Mouse (Mus musculus): ENCODE measurements around the gene Hspa1a. TPM values are rescaled to one million over a fixed set of nuclear protein-coding genes. Genes with fewer than 3 reads are reported as not detected.

The Hspa1a gene
- polyA plus RNA-seq, 1 experiment, result 1.9 TPM

- no peak overlapping the region for H3K4me3 ChIP-seq (ENCODE audit: low read depth, low read length)
- H3K27me3 ChIP-seq (ENCODE audit: control insufficient read depth, insufficient read depth, low read length, poor library complexity, severe bottlenecking), result no peaks in the 10 kb centered on the region
- H3K9me3 ChIP-seq (replicated peaks; ENCODE audit: control insufficient read depth, insufficient read depth, low read length, poor library complexity, severe bottlenecking), result no peaks in the 10 kb centered on the region
- H3K27ac ChIP-seq (ENCODE audit: insufficient read depth, low read length), result no peak overlapping the region
- TF ChIP-seq CTCF (IDR thresholded peaks at IDR 0.05; ENCODE audit: low read depth, low read length) (no peak), POLR2A (IDR thresholded peaks at IDR 0.05; ENCODE audit: insufficient read depth, low read length) (no peak), EP300 (IDR thresholded peaks at IDR 0.05; ENCODE audit: insufficient read depth, low read depth, low read length) (no peak)
- no peaks in the 10 kb centered on the region for H3K36me3 ChIP-seq (ENCODE audit: control insufficient read depth, insufficient read depth, low read length, poor library complexity, severe bottlenecking)
- H3K9ac ChIP-seq (ENCODE audit: low read depth, poor library complexity, severe bottlenecking), result no peak overlapping the region
- peaks cover 2% of the 10 kb centered on the region for H3K4me1 ChIP-seq (ENCODE audit: control insufficient read depth, insufficient read depth, low read length)
Measured at GRCm38 (mm10) chr17:34934830-34935229, 37.1 kb downstream of the Hspa1a start.

GRCm38 (mm10) chr17:34934031-34934430, 37.9 kb downstream of the Hspa1a start:
- Histone ChIP-seq H3K27me3 (ENCODE audit: control insufficient read depth, insufficient read depth, low read length, poor library complexity, severe bottlenecking) (no peaks in the 10 kb centered on the region), H3K9me3 (replicated peaks; ENCODE audit: control insufficient read depth, insufficient read depth, low read length, poor library complexity, severe bottlenecking) (no peaks in the 10 kb centered on the region), H3K4me3 (ENCODE audit: low read depth, low read length) (peak overlapping the region; percentile 8; the same call in 1 of the 2 replicates), H3K4me1 (ENCODE audit: control insufficient read depth, insufficient read depth, low read length) (peaks cover 2% of the 10 kb centered on the region), H3K36me3 (ENCODE audit: control insufficient read depth, insufficient read depth, low read length, poor library complexity, severe bottlenecking) (no peaks in the 10 kb centered on the region), H3K9ac (ENCODE audit: low read depth, poor library complexity, severe bottlenecking) (peak overlapping the region; percentile 20; the same call in 1 of the 2 replicates), H3K27ac (ENCODE audit: insufficient read depth, low read length) (no peak overlapping the region)
- TF ChIP-seq CTCF (IDR thresholded peaks at IDR 0.05; ENCODE audit: low read depth, low read length) (no peak), POLR2A (IDR thresholded peaks at IDR 0.05; ENCODE audit: insufficient read depth, low read length) (no peak)

GRCm38 (mm10) chr17:34932287-34932686, 39.7 kb downstream of the Hspa1a start:
- TF ChIP-seq CTCF (IDR thresholded peaks at IDR 0.05; ENCODE audit: low read depth, low read length) (no peak), EP300 (IDR thresholded peaks at IDR 0.05; ENCODE audit: insufficient read depth, low read depth, low read length) (no peak), POLR2A (IDR thresholded peaks at IDR 0.05; ENCODE audit: insufficient read depth, low read length) (no peak)
- Histone ChIP-seq H3K4me3 (ENCODE audit: low read depth, low read length) (peak overlapping the region; percentile 92), H3K27me3 (ENCODE audit: control insufficient read depth, insufficient read depth, low read length, poor library complexity, severe bottlenecking) (no peaks in the 10 kb centered on the region), H3K27ac (ENCODE audit: insufficient read depth, low read length) (no peak overlapping the region), H3K36me3 (ENCODE audit: control insufficient read depth, insufficient read depth, low read length, poor library complexity, severe bottlenecking) (no peaks in the 10 kb centered on the region), H3K9ac (ENCODE audit: low read depth, poor library complexity, severe bottlenecking) (peak overlapping the region; percentile 60; the same call in 1 of the 2 replicates), H3K9me3 (replicated peaks; ENCODE audit: control insufficient read depth, insufficient read depth, low read length, poor library complexity, severe bottlenecking) (no peaks in the 10 kb centered on the region), H3K4me1 (ENCODE audit: control insufficient read depth, insufficient read depth, low read length) (peaks cover 2% of the 10 kb centered on the region)

GRCm38 (mm10) chr17:34931735-34932098, 40.2 kb downstream of the Hspa1a start:
- no peaks in the 10 kb centered on the region for H3K36me3 ChIP-seq (ENCODE audit: control insufficient read depth, insufficient read depth, low read length, poor library complexity, severe bottlenecking)
- peak overlapping the region; percentile 92 for H3K4me3 ChIP-seq (ENCODE audit: low read depth, low read length)
- H3K27ac ChIP-seq (ENCODE audit: insufficient read depth, low read length), result no peak overlapping the region
- TF ChIP-seq POLR2A (IDR thresholded peaks at IDR 0.05; ENCODE audit: insufficient read depth, low read length) (no peak), EP300 (IDR thresholded peaks at IDR 0.05; ENCODE audit: insufficient read depth, low read depth, low read length) (no peak), CTCF (IDR thresholded peaks at IDR 0.05; ENCODE audit: low read depth, low read length) (no peak)
- peaks cover 2% of the 10 kb centered on the region for H3K4me1 ChIP-seq (ENCODE audit: control insufficient read depth, insufficient read depth, low read length)
- H3K27me3 ChIP-seq (ENCODE audit: control insufficient read depth, insufficient read depth, low read length, poor library complexity, severe bottlenecking), result no peaks in the 10 kb centered on the region
- H3K9ac ChIP-seq (ENCODE audit: low read depth, poor library complexity, severe bottlenecking), result peak overlapping the region; percentile 60
- no peaks in the 10 kb centered on the region for H3K9me3 ChIP-seq (replicated peaks; ENCODE audit: control insufficient read depth, insufficient read depth, low read length, poor library complexity, severe bottlenecking)

GRCm38 (mm10) chr17:34931061-34931734, 40.8 kb downstream of the Hspa1a start, which contains the start of gene Neu1:
TSS of gene Neu1 (plus strand) at chr17:34931253.
- Histone ChIP-seq H3K4me3 (ENCODE audit: low read depth, low read length) (peak within 1 kb of the TSS; percentile 92), H3K27ac (ENCODE audit: insufficient read depth, low read length) (no peak within 1 kb of the TSS), H3K36me3 (ENCODE audit: control insufficient read depth, insufficient read depth, low read length, poor library complexity, severe bottlenecking) (no peaks in the 10 kb centered on the region), H3K27me3 (ENCODE audit: control insufficient read depth, insufficient read depth, low read length, poor library complexity, severe bottlenecking) (no peaks in the 10 kb centered on the region), H3K9ac (ENCODE audit: low read depth, poor library complexity, severe bottlenecking) (peak within 1 kb of the TSS; percentile 60), H3K4me1 (ENCODE audit: control insufficient read depth, insufficient read depth, low read length) (peaks cover 2% of the 10 kb centered on the region), H3K9me3 (replicated peaks; ENCODE audit: control insufficient read depth, insufficient read depth, low read length, poor library complexity, severe bottlenecking) (no peaks in the 10 kb centered on the region)
- TF ChIP-seq CTCF (IDR thresholded peaks at IDR 0.05; ENCODE audit: low read depth, low read length) (peak; percentile 53), EP300 (IDR thresholded peaks at IDR 0.05; ENCODE audit: insufficient read depth, low read depth, low read length) (no peak), POLR2A (IDR thresholded peaks at IDR 0.05; ENCODE audit: insufficient read depth, low read length) (no peak)

GRCm38 (mm10) chr17:34928841-34929240, 43.1 kb downstream of the Hspa1a start:
- TF ChIP-seq POLR2A (IDR thresholded peaks at IDR 0.05; ENCODE audit: insufficient read depth, low read length) (no peak), EP300 (IDR thresholded peaks at IDR 0.05; ENCODE audit: insufficient read depth, low read depth, low read length) (no peak), CTCF (IDR thresholded peaks at IDR 0.05; ENCODE audit: low read depth, low read length) (no peak)
- H3K27ac ChIP-seq (ENCODE audit: insufficient read depth, low read length), result no peak overlapping the region
- H3K9me3 ChIP-seq (replicated peaks; ENCODE audit: control insufficient read depth, insufficient read depth, low read length, poor library complexity, severe bottlenecking), result no peaks in the 10 kb centered on the region
- no peak overlapping the region for H3K9ac ChIP-seq (ENCODE audit: low read depth, poor library complexity, severe bottlenecking)
- H3K4me3 ChIP-seq (ENCODE audit: low read depth, low read length), result no peak overlapping the region
- H3K27me3 ChIP-seq (ENCODE audit: control insufficient read depth, insufficient read depth, low read length, poor library complexity, severe bottlenecking), result no peaks in the 10 kb centered on the region
- no peaks in the 10 kb centered on the region for H3K4me1 ChIP-seq (ENCODE audit: control insufficient read depth, insufficient read depth, low read length)
- H3K36me3 ChIP-seq (ENCODE audit: control insufficient read depth, insufficient read depth, low read length, poor library complexity, severe bottlenecking), result no peaks in the 10 kb centered on the region

Measured in ES-Bruce4 (cell line).